Mouse (Mus musculus): Measurements from ENCODE around the gene Foxd2. TPM values are rescaled to one million over a fixed set of nuclear protein-coding genes. Genes with fewer than 3 reads are reported as not detected.

The Foxd2 gene
- total RNA-seq, 2 experiments from 2014 or later, result 4.0 to 5.1 TPM

DNA sequence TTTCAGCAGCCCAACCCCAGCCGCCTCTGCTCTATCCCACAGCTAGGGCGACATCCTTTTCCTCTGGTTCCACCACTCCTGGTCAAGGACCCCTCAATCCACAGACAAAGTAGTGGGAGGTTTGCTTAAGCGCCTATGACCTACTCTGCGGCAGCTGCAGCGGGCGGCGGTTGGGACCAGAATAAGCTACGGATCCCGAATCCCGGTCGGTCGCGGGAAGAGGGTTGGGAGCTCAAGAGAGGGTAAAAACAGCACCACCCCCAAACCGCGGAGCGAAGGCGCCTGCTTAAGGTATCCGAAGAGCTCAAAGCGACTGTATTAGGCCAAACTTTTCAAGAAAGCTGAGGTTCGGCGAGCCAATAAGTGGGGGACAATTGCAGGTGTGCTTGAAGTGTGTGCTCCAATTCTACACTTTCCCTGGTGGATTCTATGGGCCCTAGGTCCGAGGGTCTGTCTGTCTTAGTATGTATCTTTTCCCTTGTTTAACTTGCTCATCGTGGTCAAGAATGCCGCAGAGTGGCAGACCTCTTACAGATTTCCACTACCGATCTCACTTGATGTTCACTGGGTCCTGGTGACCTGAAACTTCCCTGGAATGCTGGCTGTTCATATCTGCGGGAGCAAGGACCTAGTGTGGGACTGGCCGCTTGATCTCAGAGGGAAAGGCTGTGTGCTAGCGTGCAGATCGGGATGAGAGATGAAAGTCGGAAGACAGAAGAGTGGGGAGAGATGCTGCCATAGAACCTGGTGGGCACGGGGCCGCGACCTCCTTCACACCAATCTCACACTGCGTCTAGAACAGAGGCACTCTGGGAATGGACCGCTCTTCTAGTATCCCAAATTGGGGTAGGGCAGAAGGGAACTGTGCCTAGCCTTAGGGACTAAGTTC is 4.3 kb upstream of the Foxd2 start:
- no peak for DNase-seq (ENCODE audit: low spot score in 2 of 2)

DNA sequence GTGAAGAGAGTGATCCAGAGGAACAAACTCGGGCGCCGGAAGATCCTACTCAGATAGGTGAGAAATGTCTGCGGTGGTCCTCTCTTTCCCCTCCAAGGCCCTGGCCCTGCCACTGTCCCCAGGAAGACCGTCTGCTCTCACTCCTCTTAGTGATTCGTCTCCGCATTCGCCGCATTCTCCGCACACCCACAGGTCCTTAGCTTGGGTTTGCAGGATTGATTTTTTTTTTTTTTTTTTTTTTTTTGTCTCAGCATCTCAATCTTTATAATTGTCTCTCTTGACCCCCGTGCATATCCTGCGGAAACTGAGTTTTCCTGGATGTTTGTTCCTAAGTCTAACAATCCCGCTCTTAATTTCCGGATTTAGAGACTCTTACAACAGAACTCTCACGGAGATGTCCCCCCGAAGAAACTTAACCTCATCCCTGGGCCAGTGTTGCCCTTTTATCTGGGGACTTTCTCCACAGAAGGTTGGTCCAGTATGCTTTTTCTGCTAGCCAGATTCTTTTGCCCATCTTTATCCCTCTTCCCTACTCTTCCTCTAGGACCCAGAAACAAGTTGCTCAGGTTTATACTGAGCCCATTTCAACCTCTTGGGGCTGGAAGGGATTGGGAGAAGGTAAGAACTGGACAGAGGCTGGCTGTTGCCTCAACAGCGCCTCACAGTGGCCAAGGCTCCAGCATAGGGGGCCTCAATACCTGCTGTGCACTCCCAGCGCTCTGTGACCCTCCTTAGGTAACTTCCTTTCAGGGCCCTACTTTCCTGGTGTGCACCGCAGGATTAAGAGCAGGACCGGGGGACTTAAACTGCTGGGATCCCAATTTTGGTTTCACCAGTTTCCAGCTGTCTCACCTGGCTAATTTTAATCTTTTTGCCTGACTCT is 1.2 kb upstream of the Foxd2 start:
- DNase-seq (ENCODE audit: low spot score in 2 of 2), result no peak

DNA sequence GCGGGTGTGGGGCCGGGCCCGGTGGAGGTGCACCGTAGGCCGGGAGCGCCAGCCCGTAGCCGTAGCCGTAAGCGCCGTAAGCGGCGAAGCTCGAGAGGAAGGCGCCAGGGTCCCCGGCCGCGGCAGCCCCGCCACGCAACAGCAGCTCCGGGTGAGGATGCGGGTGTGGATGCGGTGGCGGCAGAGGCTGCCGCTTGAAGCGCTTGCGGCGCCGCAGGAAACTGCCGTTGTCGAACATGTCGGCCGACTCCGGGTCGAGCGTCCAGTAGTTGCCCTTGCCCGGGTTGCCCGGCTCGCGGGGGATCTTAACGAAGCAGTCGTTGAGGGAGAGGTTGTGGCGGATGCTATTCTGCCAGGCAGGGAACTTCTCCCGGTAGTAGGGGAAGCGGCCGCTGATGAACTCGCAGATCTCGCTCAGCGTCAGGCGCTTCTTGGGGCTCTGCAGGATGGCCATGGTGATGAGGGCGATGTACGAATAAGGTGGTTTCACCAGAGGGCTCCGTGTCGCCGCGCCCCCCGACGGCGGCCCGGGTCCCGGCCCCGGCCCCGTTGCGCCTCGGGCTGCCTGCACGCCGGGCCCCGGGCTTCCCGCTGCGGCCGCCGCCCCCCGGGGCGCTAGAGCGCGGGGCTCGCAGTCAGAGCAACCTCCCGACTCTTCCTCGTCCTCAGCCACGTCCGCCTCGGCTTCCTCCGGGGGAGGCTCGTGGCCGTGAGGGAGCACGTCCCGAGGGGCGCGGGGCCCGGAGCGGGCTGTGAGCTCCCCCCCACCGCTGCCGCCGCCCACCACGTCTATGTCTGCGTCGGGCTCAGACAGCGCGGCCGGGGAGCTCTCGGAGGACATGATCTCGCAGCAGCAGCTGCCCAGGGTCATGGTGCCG is 483 bp downstream of the Foxd2 start:
- DNase-seq (ENCODE audit: low spot score in 2 of 2), result no peak

DNA sequence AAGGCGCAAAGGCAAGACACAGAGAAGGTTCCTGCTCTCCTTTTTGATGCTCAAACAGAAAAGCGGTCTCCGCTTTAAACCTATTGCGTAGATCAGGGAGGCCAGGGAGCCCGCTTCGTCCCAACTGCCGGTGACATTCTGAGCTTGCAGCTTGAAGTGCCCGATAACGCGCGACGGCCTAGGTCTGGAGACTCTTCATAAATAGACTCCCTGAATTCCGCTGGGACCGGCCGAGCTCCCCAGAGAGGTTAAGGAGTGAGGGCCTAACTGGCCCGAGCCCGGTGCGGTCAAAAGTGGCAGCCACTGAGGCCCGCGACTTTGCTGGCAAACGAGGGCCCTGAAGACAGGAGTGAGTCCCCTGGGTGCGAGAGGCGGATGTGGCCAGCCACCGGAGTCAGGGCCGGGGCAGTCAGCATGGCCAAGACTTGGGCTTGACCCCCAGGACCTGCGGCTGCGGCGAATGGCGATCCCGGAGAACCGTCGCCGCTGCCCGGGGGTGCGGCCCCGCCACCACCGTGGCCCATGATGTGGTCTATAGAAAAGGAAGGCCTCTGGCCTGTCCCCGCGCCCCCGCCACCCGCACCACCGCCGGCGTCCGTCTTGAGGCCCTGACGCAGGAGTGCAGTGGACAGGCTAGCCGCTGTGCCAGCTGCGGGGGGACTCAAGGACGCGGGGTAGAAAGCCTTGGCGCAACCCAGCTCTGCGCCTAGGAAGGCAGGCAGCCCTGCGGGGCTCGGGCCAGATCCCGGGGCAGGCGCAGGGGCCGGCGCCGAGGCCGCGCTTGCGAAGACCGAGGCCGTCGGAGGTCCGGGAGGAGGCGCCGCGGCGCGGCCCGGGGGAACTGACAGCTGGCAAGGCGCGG is 1.4 kb downstream of the Foxd2 start:
- no peak for DNase-seq (ENCODE audit: low spot score in 2 of 2)

DNA sequence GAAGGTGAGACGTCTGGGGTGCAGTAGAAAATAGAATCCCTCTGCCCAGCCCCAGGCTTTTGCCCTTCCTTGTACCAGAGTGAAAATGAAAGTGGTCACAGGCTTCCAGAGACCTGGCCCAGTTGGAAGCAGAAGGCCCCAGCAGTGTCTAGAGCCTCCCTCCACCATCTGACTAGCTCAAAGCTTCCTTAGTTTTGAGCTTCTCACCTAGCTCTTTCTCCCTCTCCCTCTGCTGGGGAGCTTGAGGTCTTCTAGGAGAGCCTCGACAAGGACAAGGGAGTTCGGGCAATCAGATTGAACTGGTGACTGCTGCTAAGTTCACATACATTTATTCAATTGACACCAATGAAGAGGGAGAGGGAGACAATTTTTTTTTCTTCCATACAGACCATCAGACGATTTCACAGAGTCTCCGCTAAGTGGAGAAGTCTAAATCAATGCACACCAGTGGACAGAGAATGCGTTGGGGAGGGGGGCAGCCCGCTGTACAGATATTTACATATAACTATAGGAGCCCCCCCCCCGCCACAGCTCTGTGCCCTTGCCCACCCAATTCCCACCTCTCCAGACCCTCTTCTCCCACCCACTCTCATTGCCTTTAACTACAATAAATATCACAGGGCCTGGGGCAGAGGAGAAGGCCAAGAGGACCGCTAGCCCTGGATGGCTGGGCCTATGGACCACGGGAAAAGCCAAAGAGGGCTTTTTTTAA is 2.5 kb downstream of the Foxd2 start:
- DNase-seq (ENCODE audit: low spot score in 2 of 2), result no peak

DNA sequence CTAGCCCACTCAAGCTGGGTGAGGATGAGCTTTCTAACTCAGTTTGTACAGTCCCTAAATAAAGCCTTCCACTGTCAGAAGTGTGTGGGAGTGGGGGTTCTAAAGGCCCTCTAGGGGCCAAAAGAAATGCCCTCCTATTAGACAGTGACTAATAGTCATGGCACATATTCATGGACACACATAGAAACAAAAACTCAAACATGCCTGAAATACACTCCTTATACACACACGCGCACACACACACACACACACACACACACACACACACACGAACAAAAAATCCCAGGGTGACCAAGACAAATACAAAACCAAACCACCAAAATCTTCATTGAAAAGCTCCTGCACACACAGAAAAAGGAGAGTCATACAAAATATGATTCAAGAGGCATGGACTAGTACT is 3.2 kb downstream of the Foxd2 start:
- DNase-seq (ENCODE audit: low spot score in 2 of 2), result no peak

DNA sequence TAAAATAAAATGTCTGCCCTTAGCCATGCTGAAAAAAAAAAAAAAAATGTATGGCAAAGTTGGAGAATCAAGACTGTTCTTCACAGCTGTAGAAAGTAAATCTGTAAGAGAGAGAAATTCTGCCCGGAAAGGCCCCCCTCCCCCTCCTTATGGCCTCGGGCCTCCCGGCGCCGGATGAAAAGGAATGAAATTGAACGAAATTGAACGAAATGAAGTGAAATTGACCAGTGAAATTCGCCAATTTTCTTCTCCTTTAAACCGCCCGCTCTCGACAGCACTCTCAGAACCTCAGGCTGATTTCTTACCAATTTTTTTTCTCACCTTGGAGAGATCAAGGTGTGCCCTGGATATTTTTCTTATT is 5.3 kb downstream of the Foxd2 start:
- no peak for DNase-seq (ENCODE audit: low spot score in 2 of 2)

DNA sequence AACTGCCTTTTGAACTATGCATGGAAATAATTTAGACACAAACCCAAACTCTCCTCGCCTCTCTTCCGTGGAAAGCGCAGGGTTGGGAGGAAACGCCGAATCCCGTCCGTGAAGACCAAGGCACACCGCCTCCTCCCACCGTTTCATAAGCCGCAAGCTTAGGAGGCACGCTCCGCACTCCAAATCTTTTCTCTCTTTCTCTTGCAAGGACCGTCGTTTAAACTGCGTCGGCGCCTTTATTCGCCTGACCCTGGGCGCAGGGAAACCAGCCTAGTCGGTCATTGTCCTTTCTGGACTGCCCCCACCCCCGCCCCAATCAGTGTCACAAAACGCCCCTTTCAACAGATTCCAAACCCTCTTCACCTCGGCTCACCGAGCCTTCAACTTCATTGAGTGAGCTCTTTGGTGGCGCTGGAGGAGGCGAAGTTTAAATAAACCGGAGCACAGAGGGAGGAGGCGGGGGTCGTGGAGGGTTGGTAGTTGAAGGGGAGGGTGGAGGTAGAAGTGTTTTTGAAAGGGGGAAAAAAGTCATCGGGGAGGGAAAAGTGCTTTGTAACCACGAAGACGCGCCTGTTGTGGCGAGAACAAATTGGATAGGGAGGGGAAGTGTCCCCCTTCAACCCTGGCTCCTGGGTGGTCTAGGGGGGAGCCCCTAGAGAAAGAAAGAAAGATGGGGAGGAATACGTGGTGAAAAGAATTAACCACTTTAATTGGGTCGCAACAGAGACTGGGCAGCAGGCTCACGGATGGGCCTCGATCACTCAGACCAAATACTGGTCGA is 5.8 kb downstream of the Foxd2 start:
- DNase-seq (ENCODE audit: low spot score in 2 of 2), result no peak

DNA sequence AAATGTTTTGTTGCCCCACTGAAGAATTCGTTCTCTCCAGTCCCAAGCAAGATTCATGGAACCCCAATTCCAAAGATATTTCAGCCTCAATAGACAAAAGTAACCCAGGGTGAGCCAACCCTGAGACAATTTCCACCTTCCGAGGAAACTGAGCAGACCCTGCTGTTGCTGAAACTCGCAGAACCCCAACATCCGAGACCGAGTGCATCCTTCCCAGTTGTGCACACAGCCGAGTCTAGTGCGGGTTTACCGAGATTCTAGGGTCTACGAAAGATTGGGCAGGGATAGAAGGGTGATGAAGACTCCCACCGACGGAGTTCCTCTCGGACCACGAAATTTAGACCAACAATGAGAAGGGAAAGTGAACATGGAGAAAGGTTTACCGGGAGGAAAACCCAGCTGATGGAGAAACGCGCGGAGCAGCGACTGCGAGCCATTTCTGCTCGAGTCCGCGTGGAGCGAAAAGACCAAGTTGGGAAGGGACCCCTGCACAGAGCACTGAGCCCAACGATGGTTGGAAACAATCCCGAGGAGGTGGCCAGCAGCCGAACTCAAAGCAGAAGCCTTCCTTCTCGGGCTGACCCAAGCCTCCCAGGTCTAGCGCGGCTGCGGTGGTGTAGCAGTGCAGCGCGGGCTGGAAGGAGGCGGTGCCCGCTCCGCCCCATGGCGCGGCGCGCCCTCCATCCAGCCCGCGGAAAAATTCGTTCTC is 6.9 kb downstream of the Foxd2 start:
- no peak for DNase-seq (ENCODE audit: low spot score in 2 of 2)

DNA sequence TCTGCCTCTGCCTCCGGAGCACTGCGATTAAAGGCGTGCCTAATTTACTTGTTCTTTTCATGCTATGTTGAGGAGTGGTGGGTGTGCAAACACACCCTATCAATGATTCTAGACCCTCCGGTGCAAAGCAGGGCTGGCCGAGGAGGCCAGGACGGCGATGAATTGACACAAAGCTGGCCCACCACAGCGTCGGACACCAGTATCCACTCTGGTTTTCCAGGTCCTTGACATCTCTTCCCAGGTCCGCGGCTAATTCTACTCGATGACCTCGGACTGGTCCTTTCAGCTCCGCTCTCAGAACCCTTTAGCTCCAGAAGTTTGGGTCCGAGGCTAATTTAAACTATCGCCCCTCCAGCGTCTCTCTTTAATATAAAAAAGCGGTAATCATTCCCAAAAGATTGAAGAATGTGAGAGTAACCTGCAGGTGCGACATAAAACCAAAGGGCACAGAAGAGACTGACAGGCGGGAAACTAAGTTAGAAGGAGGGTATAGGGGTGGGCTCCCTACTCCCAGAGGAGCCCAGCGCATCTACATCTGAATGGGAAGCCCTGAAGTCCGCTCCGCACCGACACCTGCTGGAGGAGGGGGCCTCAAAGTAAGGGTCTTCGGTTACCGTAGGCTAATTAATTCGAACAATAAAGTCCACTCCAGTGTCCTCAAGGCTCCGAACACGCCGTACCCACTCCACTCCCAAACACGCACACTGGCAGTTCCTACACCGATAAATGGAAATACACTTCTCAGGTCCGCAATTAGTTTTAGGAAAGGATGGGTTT is 7.6 kb downstream of the Foxd2 start:
- no peak for DNase-seq (ENCODE audit: low spot score in 2 of 2)

DNA sequence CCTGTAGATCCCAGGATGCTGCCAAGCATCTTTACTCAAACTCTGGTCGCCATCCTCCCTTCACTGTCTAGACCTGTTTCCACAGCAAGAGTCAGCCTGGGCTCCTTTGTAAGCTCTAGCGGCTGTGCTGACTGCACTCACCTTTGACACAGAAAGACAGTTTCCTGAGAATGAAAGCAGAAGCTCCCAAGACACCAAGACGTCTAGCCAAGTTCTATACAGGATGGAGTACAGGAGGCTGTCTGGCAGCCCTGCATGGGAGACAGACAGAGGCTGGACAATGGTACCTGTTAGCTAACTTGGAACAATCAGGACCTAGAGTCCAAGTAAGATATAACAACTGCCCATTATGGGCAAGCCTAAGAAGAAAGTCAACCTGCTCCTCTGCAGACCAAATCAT is 8.8 kb downstream of the Foxd2 start:
- DNase-seq (ENCODE audit: low spot score in 2 of 2), result no peak

DNA sequence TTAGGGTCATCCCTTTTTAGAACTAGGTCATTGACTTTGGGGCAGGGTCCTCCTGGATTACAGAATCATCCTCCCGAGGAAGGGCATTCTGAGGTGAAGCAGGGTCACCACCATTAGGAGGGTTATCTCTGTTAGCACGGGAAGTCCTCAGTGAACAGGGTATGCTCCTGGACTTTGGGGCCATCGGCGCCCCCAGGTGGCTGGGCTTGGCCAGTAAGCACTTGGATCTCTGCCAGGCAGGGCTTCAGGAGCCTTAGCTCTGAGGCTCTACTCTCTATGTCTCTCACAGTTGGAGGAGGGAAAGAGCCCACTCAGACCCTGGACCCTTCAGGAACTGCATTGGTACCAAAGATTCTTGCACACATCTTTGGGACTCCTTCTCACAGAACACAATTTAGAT is 10.8 kb downstream of the Foxd2 start:
- DNase-seq (ENCODE audit: low spot score in 2 of 2), result no peak

DNA sequence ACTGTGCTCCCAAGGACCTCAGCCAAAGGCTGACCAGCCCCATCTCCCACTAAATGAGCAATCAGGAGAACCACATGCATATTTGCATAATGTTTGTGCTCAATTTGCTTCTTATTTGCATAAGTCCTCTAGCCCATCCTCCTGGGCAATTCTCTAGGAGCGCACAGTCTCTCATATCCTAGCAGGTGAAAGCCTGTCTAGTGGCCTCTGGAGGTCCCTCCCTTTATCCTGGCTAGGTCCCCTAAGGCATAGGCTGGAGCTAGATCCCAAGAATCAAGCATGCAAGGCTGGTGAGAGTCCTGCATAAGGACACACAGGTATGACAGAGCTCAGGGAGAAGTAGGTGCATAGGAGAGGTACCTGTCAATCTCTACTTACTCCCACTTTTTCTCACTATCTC is 26.4 kb downstream of the Foxd2 start:
- DNase-seq (ENCODE audit: low spot score in 2 of 2), result no peak

DNA sequence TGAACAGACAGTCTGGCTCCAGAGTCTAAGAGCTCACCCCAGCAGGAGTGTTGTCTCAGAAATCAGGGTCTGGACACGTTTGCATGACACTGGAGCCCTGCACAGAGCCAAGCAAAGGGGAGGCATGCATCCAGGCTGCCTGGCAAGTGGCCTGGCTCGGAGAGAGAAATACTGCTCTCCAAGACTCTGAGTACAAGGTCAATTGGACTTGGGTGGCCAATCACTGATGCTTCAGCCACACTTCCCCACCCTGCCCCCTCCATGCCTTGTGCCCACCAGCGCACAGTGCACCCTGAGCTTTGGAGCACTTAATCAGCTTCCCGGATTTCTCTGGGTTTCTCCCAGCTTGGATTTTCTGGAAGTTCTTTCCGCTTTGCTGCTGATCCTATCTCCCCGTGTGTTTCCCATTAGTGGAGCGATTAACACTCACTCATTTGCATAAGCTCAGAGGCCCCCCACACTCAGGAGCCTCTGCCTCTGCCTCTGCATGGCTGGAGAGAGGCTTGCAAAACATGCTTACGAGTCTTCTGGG is 32.2 kb downstream of the Foxd2 start:
- DNase-seq (ENCODE audit: low spot score in 2 of 2), result no peak

DNA sequence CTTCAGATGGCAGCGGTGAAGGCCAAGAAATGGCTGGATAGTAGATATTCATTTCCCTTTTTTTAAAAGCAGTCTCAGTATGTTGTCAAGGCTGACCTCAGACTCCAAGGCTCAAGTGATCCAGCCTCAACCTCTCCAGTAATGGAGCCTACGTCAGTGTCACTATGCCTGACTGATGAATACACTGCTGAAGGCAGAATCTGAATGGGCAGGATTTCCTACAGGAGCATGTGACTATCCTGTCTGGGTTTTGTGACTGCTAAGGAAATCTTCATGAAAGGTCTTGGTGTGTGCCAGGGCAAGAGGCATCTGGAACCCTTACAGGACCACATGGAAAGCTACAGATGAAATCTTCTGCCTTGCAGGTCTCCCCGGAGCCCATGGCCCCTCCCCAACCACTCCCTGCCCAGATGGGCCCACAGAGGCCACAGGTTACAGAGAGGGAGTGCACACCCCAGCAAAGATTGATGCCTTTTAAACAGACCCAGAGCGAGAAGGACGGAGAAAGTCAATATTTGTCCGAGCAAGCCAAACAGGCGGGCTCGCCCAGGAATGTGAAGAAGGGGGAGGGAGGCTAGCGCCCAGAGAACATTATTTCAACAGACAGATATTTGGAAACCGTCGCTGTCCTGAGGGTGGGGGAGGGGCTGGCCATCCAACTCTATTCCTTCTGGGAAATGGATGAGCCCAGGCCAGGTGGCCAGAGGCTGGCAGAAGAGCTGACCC is 38.7 kb downstream of the Foxd2 start:
- DNase-seq (ENCODE audit: low spot score in 2 of 2), result no peak

DNA sequence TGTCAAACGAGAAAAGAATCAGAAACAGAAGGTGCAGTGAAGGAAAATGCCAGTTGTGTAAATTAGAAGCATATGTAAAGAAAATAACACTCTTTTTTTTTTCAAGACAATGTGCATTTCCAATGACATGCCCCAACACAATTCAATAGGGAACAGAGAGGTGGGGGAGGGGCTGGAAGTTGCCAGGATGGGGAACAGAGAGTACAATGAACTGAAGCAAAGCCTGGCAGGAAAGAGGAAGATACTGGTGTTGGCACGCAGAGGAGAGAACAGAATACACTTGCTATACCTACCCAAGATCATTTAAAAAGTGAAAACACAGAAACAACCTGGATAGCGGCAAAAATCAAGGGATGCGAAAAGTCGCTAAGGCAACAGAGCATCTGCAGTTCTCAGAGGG is 45.5 kb downstream of the Foxd2 start:
- DNase-seq (ENCODE audit: low spot score in 2 of 2), result no peak

DNA sequence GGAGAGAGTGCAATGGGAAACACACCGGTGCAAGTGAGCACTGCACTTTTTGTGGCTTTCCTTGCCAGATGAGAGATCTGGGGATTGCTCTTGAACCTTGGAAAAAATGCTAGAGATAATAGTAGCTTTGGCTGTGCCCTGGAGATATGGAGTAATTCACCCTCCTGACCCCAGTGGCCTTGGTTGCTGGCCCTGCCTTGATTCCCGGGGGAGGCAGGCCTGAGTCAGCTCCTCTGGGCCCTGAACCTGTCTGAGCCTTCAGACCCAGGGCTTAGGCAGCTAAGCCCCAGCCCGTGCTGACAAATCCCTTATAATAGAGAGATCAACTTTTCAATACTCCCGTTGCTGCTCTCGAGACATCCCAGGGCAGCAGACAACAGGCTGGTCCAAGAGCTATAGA is 50.2 kb downstream of the Foxd2 start:
- no peak for DNase-seq (ENCODE audit: low spot score in 2 of 2)

Data from adrenal gland, postnatal 4 days (tissue).